Mouse (Mus musculus): ENCODE data around the gene Smtnl1.

DNA sequence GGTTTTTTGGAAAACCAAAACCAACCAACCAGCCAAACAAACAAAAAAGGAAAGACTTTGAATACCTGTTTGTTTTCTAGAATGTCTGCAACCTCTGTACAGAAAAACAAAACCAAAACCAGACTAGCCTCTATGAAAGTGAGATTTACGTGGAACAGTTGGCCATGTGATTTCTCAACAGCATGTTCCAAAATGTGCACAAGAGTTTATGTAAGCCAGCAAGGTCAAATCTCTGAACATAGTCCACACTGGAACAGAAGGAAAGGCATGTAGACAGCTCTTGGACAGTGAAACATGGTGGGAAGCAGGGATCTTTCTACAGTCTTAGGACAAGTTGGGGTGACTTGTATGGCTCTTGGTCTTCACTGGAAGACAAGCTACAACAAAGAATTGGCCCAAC lies 60.6 kb downstream of the Smtnl1 start:
- TF ChIP-seq TAL1 (IDR thresholded peaks at IDR 0.05; ENCODE audit: low read length) (no peak), GATA1 (IDR thresholded peaks at IDR 0.05; ENCODE audit: low read length) (no peak)
